Mouse (Mus musculus) liver, postnatal 0 days (tissue): Measurements from ENCODE around the gene Clec4a1.

Source experiments
- CTCF ChIP-seq: sonication (generic); IDR thresholded peaks from 2 replicates; pipeline ENCODE4 v1.5.1; 2016; ENCODE audit warnings: antibody characterized with exemption, low read depth
- EP300 ChIP-seq: IDR thresholded peaks from 2 replicates; pipeline ENCODE4 v1.6.1; 2016; ENCODE audit warnings: antibody characterized with exemption, low read depth, mild to moderate bottlenecking

DNA sequence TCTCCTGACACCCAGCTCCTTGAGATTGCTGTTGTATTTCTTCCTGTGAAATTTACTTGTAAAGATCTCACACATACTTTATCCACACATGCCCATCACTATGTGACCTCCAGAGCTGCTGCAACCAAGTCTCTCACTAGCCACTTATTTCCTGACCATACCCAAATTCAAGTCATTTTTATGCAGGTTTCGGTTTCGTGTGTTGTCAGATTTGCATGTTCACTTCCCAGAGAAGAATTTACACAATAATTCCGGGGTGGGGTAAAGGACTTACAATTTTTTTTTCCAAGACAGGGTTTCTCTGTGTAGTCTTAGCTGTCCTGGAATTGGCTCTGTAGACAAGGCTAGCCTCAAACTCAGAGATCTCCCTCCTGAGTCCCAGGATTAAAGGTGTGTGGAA is 13.2 kb downstream of the Clec4a1 start:
- TF ChIP-seq CTCF (no peak), EP300 (no peak)
